Mouse (Mus musculus): ENCODE data around the gene Mrpl45. TPM values are rescaled to one million over a fixed set of nuclear protein-coding genes. Genes with fewer than 3 reads are reported as not detected.
"Not testable (repeated sequence)": the region's sequence is repeated elsewhere in the genome, so short reads cannot be mapped to it uniquely, and the experiment has no call there.

The Mrpl45 gene
- 92.7 and 103 TPM in 2 replicates for polyA plus RNA-seq (2011; ENCODE audit: insufficient read depth, insufficient read length, low read depth, missing spikeins)

GRCm38 (mm10) chr11:97315504-97316503 is at the start of gene Mrpl45:
Mrpl45 (plus strand) TSS chr11:97315716.
- peak within 1 kb of the TSS; percentile 85 for H3K27ac ChIP-seq (ENCODE audit: insufficient read depth, low read length)

GRCm38 (mm10) chr11:97266544-97266943 is 49.0 kb upstream of the Mrpl45 start:
- peaks cover 30% of the 10 kb centered on the region for H3K36me3 ChIP-seq (ENCODE audit: control insufficient read depth, insufficient read depth, low read length, poor library complexity, severe bottlenecking)

More at GRCm38 (mm10) chr11:97315504-97316503, at the start of gene Mrpl45:
- peak within 1 kb of the TSS; percentile 89 for H3K9ac ChIP-seq (ENCODE audit: low read depth, poor library complexity, severe bottlenecking)
- H3K36me3 ChIP-seq (ENCODE audit: control insufficient read depth, insufficient read depth, low read length, poor library complexity, severe bottlenecking): peaks cover 17% of the 10 kb centered on the region
- H3K4me3 ChIP-seq (ENCODE audit: low read depth, low read length): peak within 1 kb of the TSS; percentile 92
- no peaks in the 10 kb centered on the region for H3K4me1 ChIP-seq (ENCODE audit: control insufficient read depth, insufficient read depth, low read length)
- no peak for TF ChIP-seq CTCF (IDR thresholded peaks at IDR 0.05; ENCODE audit: low read depth, low read length)
- peak; percentile 77 for TF ChIP-seq POLR2A (IDR thresholded peaks at IDR 0.05; ENCODE audit: insufficient read depth, low read length)
- 0 out of 2 replicates have a peak, but pooled peaks have one; percentile 22 for TF ChIP-seq EP300 (IDR thresholded peaks at IDR 0.05; ENCODE audit: insufficient read depth, low read depth, low read length)
- no peaks in the 10 kb centered on the region for H3K9me3 ChIP-seq (replicated peaks; ENCODE audit: control insufficient read depth, insufficient read depth, low read length, poor library complexity, severe bottlenecking)
- H3K27me3 ChIP-seq (ENCODE audit: control insufficient read depth, insufficient read depth, low read length, poor library complexity, severe bottlenecking): no peaks in the 10 kb centered on the region

DNA sequence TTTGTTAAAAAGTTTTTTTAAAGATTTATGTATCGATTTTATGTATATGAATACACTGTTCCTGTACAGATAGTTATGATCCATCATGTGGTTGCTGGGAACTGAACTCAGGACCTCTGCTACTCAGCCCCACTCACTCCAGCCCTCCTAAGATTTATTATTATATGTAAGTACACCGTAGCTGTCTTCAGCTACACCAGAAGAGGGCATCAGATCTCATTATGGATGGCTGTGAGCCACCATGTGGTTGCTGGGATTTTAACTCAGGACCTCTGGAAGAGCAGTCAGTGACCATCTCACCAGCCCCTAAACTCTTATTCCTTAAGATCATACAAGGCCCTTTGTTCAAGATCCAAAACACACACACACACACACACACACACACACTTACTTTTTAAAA is 45.5 kb upstream of the Mrpl45 start:
- Histone ChIP-seq H3K36me3 (ENCODE audit: control insufficient read depth, insufficient read depth, low read length, poor library complexity, severe bottlenecking) (peaks cover 13% of the 10 kb centered on the region), H3K9ac (ENCODE audit: low read depth, poor library complexity, severe bottlenecking) (peak overlapping the region; percentile 22; the same call in 1 of the 2 replicates)
- H3K9me3 ChIP-seq (replicated peaks; ENCODE audit: control insufficient read depth, insufficient read depth, low read length, poor library complexity, severe bottlenecking); H3K4me1 ChIP-seq (ENCODE audit: control insufficient read depth, insufficient read depth, low read length); H3K27me3 ChIP-seq (ENCODE audit: control insufficient read depth, insufficient read depth, low read length, poor library complexity, severe bottlenecking); H3K4me3 ChIP-seq (ENCODE audit: low read depth, low read length); H3K27ac ChIP-seq (ENCODE audit: insufficient read depth, low read length): not testable (repeated sequence)

More at GRCm38 (mm10) chr11:97266544-97266943, 49.0 kb upstream of the Mrpl45 start:
- H3K9ac ChIP-seq (ENCODE audit: low read depth, poor library complexity, severe bottlenecking); H3K4me3 ChIP-seq (ENCODE audit: low read depth, low read length); H3K4me1 ChIP-seq (ENCODE audit: control insufficient read depth, insufficient read depth, low read length); H3K27me3 ChIP-seq (ENCODE audit: control insufficient read depth, insufficient read depth, low read length, poor library complexity, severe bottlenecking); H3K9me3 ChIP-seq (replicated peaks; ENCODE audit: control insufficient read depth, insufficient read depth, low read length, poor library complexity, severe bottlenecking); H3K27ac ChIP-seq (ENCODE audit: insufficient read depth, low read length): not testable (repeated sequence)

GRCm38 (mm10) chr11:97272835-97273234 is 42.7 kb upstream of the Mrpl45 start:
- Histone ChIP-seq H3K36me3 (ENCODE audit: control insufficient read depth, insufficient read depth, low read length, poor library complexity, severe bottlenecking) (no peaks in the 10 kb centered on the region; the same call in 1 of the 2 replicates), H3K4me3 (ENCODE audit: low read depth, low read length) (no peak overlapping the region), H3K27me3 (ENCODE audit: control insufficient read depth, insufficient read depth, low read length, poor library complexity, severe bottlenecking) (no peaks in the 10 kb centered on the region), H3K9me3 (replicated peaks; ENCODE audit: control insufficient read depth, insufficient read depth, low read length, poor library complexity, severe bottlenecking) (no peaks in the 10 kb centered on the region), H3K4me1 (ENCODE audit: control insufficient read depth, insufficient read depth, low read length) (peaks cover 2% of the 10 kb centered on the region), H3K9ac (ENCODE audit: low read depth, poor library complexity, severe bottlenecking) (peak overlapping the region; percentile 57), H3K27ac (ENCODE audit: insufficient read depth, low read length) (peak overlapping the region; percentile 59)
- TF ChIP-seq POLR2A (IDR thresholded peaks at IDR 0.05; ENCODE audit: insufficient read depth, low read length): no peak
- TF ChIP-seq EP300 (IDR thresholded peaks at IDR 0.05; ENCODE audit: insufficient read depth, low read depth, low read length): no peak
- no peak for TF ChIP-seq CTCF (IDR thresholded peaks at IDR 0.05; ENCODE audit: low read depth, low read length)

GRCm38 (mm10) chr11:97273613-97274012 is 41.9 kb upstream of the Mrpl45 start:
- H3K9me3 ChIP-seq (replicated peaks; ENCODE audit: control insufficient read depth, insufficient read depth, low read length, poor library complexity, severe bottlenecking): no peaks in the 10 kb centered on the region

DNA sequence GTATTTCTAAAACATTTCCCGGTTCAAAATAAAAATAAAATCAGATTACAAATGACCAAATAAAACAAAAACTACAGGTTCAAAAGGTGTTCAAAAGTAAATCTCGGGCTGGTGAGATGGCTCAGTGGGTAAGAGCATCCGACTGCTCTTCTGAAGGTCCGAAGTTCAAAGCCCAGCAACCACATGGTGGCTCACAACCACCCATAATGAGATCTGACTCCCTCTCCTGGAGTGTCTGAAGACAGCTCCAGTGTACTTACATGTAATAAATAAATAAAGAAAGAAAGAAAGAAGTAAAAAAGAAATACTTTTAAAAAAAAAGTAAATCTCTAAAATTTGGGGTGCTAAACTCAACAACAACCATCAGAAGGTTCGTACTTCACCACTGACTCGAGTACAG is 40.6 kb upstream of the Mrpl45 start:
- not testable (repeated sequence) for H3K4me3 ChIP-seq (ENCODE audit: low read depth, low read length); H3K36me3 ChIP-seq (ENCODE audit: control insufficient read depth, insufficient read depth, low read length, poor library complexity, severe bottlenecking); H3K27me3 ChIP-seq (ENCODE audit: control insufficient read depth, insufficient read depth, low read length, poor library complexity, severe bottlenecking); H3K4me1 ChIP-seq (ENCODE audit: control insufficient read depth, insufficient read depth, low read length); H3K9me3 ChIP-seq (replicated peaks; ENCODE audit: control insufficient read depth, insufficient read depth, low read length, poor library complexity, severe bottlenecking); H3K9ac ChIP-seq (ENCODE audit: low read depth, poor library complexity, severe bottlenecking); H3K27ac ChIP-seq (ENCODE audit: insufficient read depth, low read length)

More at GRCm38 (mm10) chr11:97273613-97274012, 41.9 kb upstream of the Mrpl45 start:
- Histone ChIP-seq H3K36me3 (ENCODE audit: control insufficient read depth, insufficient read depth, low read length, poor library complexity, severe bottlenecking) (no peaks in the 10 kb centered on the region; the same call in 1 of the 2 replicates), H3K27ac (ENCODE audit: insufficient read depth, low read length) (no peak overlapping the region), H3K9ac (ENCODE audit: low read depth, poor library complexity, severe bottlenecking) (peak overlapping the region; percentile 57), H3K27me3 (ENCODE audit: control insufficient read depth, insufficient read depth, low read length, poor library complexity, severe bottlenecking) (no peaks in the 10 kb centered on the region), H3K4me3 (ENCODE audit: low read depth, low read length) (no peak overlapping the region), H3K4me1 (ENCODE audit: control insufficient read depth, insufficient read depth, low read length) (peaks cover 2% of the 10 kb centered on the region)
- TF ChIP-seq EP300 (IDR thresholded peaks at IDR 0.05; ENCODE audit: insufficient read depth, low read depth, low read length) (no peak), CTCF (IDR thresholded peaks at IDR 0.05; ENCODE audit: low read depth, low read length) (peak; percentile 21)
